Mouse (Mus musculus): ENCODE measurements around the gene Eef1g. TPM values are rescaled to one million over a fixed set of nuclear protein-coding genes. Genes with fewer than 3 reads are reported as not detected.

The Eef1g gene
- total and polyA plus RNA-seq, 3 experiments: 237 to 955 (median 647) TPM

GRCm38 (mm10) chr19:9019298-9019697 is 52.5 kb downstream of the Eef1g start:
- DNase-seq (ENCODE audit: low spot score) (no peak), ATAC-seq (ENCODE audit: extremely low read depth, insufficient number of reproducible peaks, low FRiP score, poor library complexity, severe bottlenecking) (no peak)
- TF ChIP-seq TAL1 (conservative IDR thresholded peaks at IDR 0.05; ENCODE audit: low read depth, low read length): no peak
- no peak for TF ChIP-seq GATA1 (IDR thresholded peaks at IDR 0.05; ENCODE audit: borderline replicate concordance, low read length)
- no peak for TF ChIP-seq POLR2AphosphoS5 (IDR thresholded peaks at IDR 0.05; ENCODE audit: insufficient replicate concordance, low read depth, low read length)
- TF ChIP-seq CTCF (IDR thresholded peaks at IDR 0.05; ENCODE audit: low read depth, low read length): no peak
- no peak for TF ChIP-seq GATA2 (IDR thresholded peaks at IDR 0.05; ENCODE audit: borderline replicate concordance, low read depth, low read length)
- Histone ChIP-seq H3K27me3 (ENCODE audit: insufficient read depth, low read length) (0 out of 2 replicates have a peak, but pooled peaks cover 5% of the 10 kb centered on the region), H3K4me3 (ENCODE audit: low read depth, low read length) (no peak overlapping the region), H3K36me3 (replicated peaks) (peaks cover 9% of the 10 kb centered on the region), H3K9me3 (replicated peaks) (no peaks in the 10 kb centered on the region), H3K4me1 (ENCODE audit: insufficient read depth, low read depth, low read length) (peaks cover 6% of the 10 kb centered on the region)

- H3K9me3 ChIP-seq (replicated peaks): no peaks in the 10 kb centered on the region
- no peaks in the 10 kb centered on the region for H3K36me3 ChIP-seq (replicated peaks)
- TF ChIP-seq TAL1 (conservative IDR thresholded peaks at IDR 0.05; ENCODE audit: low read depth, low read length): no peak
- TF ChIP-seq CTCF (IDR thresholded peaks at IDR 0.05; ENCODE audit: low read depth, low read length): no peak
- no peak for TF ChIP-seq GATA2 (IDR thresholded peaks at IDR 0.05; ENCODE audit: borderline replicate concordance, low read depth, low read length)
- no peak for TF ChIP-seq POLR2AphosphoS5 (IDR thresholded peaks at IDR 0.05; ENCODE audit: insufficient replicate concordance, low read depth, low read length)
- no peak for TF ChIP-seq GATA1 (IDR thresholded peaks at IDR 0.05; ENCODE audit: borderline replicate concordance, low read length)
- DNase-seq (ENCODE audit: low spot score) (no peak), ATAC-seq (ENCODE audit: extremely low read depth, insufficient number of reproducible peaks, low FRiP score, poor library complexity, severe bottlenecking) (no peak)
- no peak overlapping the region for H3K4me3 ChIP-seq (ENCODE audit: low read depth, low read length)
- H3K4me1 ChIP-seq (ENCODE audit: insufficient read depth, low read depth, low read length): peaks cover 31% of the 10 kb centered on the region
- H3K27me3 ChIP-seq (ENCODE audit: insufficient read depth, low read length): peaks cover 9% of the 10 kb centered on the region
Observed at GRCm38 (mm10) chr19:9023021-9023778, 56.4 kb downstream of the Eef1g start.

GRCm38 (mm10) chr19:9025562-9026257 is 58.9 kb downstream of the Eef1g start:
- H3K4me3 ChIP-seq (ENCODE audit: low read depth, low read length): no peak overlapping the region
- no peak for ATAC-seq (ENCODE audit: extremely low read depth, insufficient number of reproducible peaks, low FRiP score, poor library complexity, severe bottlenecking)
- no peaks in the 10 kb centered on the region for H3K36me3 ChIP-seq (replicated peaks)
- peaks cover 20% of the 10 kb centered on the region for H3K27me3 ChIP-seq (ENCODE audit: insufficient read depth, low read length)
- no peaks in the 10 kb centered on the region for H3K9me3 ChIP-seq (replicated peaks)
- H3K4me1 ChIP-seq (ENCODE audit: insufficient read depth, low read depth, low read length): peaks cover 35% of the 10 kb centered on the region
- TF ChIP-seq POLR2AphosphoS5 (IDR thresholded peaks at IDR 0.05; ENCODE audit: insufficient replicate concordance, low read depth, low read length) (no peak), GATA2 (IDR thresholded peaks at IDR 0.05; ENCODE audit: borderline replicate concordance, low read depth, low read length) (no peak), CTCF (IDR thresholded peaks at IDR 0.05; ENCODE audit: low read depth, low read length) (no peak), GATA1 (IDR thresholded peaks at IDR 0.05; ENCODE audit: borderline replicate concordance, low read length) (no peak), TAL1 (conservative IDR thresholded peaks at IDR 0.05; ENCODE audit: low read depth, low read length) (no peak)
- DNase-seq (ENCODE audit: low spot score): no peak

GRCm38 (mm10) chr19:9026634-9027033 is 59.8 kb downstream of the Eef1g start:
- H3K4me1 ChIP-seq (ENCODE audit: insufficient read depth, low read depth, low read length): peaks cover 30% of the 10 kb centered on the region
- no peak overlapping the region for H3K4me3 ChIP-seq (ENCODE audit: low read depth, low read length)
- no peaks in the 10 kb centered on the region for H3K36me3 ChIP-seq (replicated peaks)
- ATAC-seq (ENCODE audit: extremely low read depth, insufficient number of reproducible peaks, low FRiP score, poor library complexity, severe bottlenecking): no peak
- TF ChIP-seq POLR2AphosphoS5 (IDR thresholded peaks at IDR 0.05; ENCODE audit: insufficient replicate concordance, low read depth, low read length) (no peak), TAL1 (conservative IDR thresholded peaks at IDR 0.05; ENCODE audit: low read depth, low read length) (no peak), CTCF (IDR thresholded peaks at IDR 0.05; ENCODE audit: low read depth, low read length) (no peak), GATA2 (IDR thresholded peaks at IDR 0.05; ENCODE audit: borderline replicate concordance, low read depth, low read length) (no peak), GATA1 (IDR thresholded peaks at IDR 0.05; ENCODE audit: borderline replicate concordance, low read length) (no peak)
- no peaks in the 10 kb centered on the region for H3K9me3 ChIP-seq (replicated peaks)
- DNase-seq (ENCODE audit: low spot score): no peak
- peaks cover 22% of the 10 kb centered on the region for H3K27me3 ChIP-seq (ENCODE audit: insufficient read depth, low read length)

GRCm38 (mm10) chr19:9027795-9028194 is 61.0 kb downstream of the Eef1g start:
- peaks cover 22% of the 10 kb centered on the region for H3K27me3 ChIP-seq (ENCODE audit: insufficient read depth, low read length)
- TF ChIP-seq TAL1 (conservative IDR thresholded peaks at IDR 0.05; ENCODE audit: low read depth, low read length) (no peak), CTCF (IDR thresholded peaks at IDR 0.05; ENCODE audit: low read depth, low read length) (no peak), GATA1 (IDR thresholded peaks at IDR 0.05; ENCODE audit: borderline replicate concordance, low read length) (no peak), GATA2 (IDR thresholded peaks at IDR 0.05; ENCODE audit: borderline replicate concordance, low read depth, low read length) (no peak), POLR2AphosphoS5 (IDR thresholded peaks at IDR 0.05; ENCODE audit: insufficient replicate concordance, low read depth, low read length) (no peak)
- no peak for DNase-seq (ENCODE audit: low spot score)
- H3K4me3 ChIP-seq (ENCODE audit: low read depth, low read length): no peak overlapping the region
- no peaks in the 10 kb centered on the region for H3K36me3 ChIP-seq (replicated peaks)
- no peaks in the 10 kb centered on the region for H3K9me3 ChIP-seq (replicated peaks)
- H3K4me1 ChIP-seq (ENCODE audit: insufficient read depth, low read depth, low read length): peaks cover 38% of the 10 kb centered on the region
- no peak for ATAC-seq (ENCODE audit: extremely low read depth, insufficient number of reproducible peaks, low FRiP score, poor library complexity, severe bottlenecking)

Other genes starting within 250 kb of the Eef1g start
Only the 20 nearest of the 32 such genes appear.
- gene Hnrnpul2, start 147.0 kb upstream of the Eef1g start, total RNA-seq (2014; fragmentation: Nextera tagmentation): 75.0 and 82.1 TPM in 2 replicates
- gene Hnrnpul2, start 147.0 kb upstream of the Eef1g start, total RNA-seq (2017): 33.7 and 45.9 TPM in 2 replicates
- 114 and 136 TPM in 2 replicates for gene Hnrnpul2, start 147.0 kb upstream of the Eef1g start, polyA plus RNA-seq (2012)
- not detected in 2 replicates for gene AC129217.1, start 137.3 kb upstream of the Eef1g start, total RNA-seq (2014; fragmentation: Nextera tagmentation)
- gene AC129217.1, start 137.3 kb upstream of the Eef1g start, total RNA-seq (2017): 3.4 and 3.7 TPM in 2 replicates
- 102 and 115 TPM in 2 replicates for gene AC129217.1, start 137.3 kb upstream of the Eef1g start, polyA plus RNA-seq (2012)
- 17.0 and 20.5 TPM in 2 replicates for gene Bscl2, start 129.6 kb upstream of the Eef1g start, total RNA-seq (2014; fragmentation: Nextera tagmentation)
- gene Bscl2, start 129.6 kb upstream of the Eef1g start, total RNA-seq (2017): 5.5 and 6.6 TPM in 2 replicates
- 6.5 and 9.0 TPM in 2 replicates for gene Bscl2, start 129.6 kb upstream of the Eef1g start, polyA plus RNA-seq (2012)
- not detected in 2 replicates for gene Gng3, start 127.8 kb upstream of the Eef1g start, total RNA-seq (2014; fragmentation: Nextera tagmentation)
- 0.11 TPM in 1 of 2 replicates, not detected in the other for gene Gng3, start 127.8 kb upstream of the Eef1g start, total RNA-seq (2017)
- not detected in 2 replicates for gene Gng3, start 127.8 kb upstream of the Eef1g start, polyA plus RNA-seq (2012)
- not detected in 2 replicates for gene Lrrn4cl, start 116.3 kb upstream of the Eef1g start, total RNA-seq (2014; fragmentation: Nextera tagmentation)
- 0.06 and 0.16 TPM in 2 replicates for gene Lrrn4cl, start 116.3 kb upstream of the Eef1g start, total RNA-seq (2017)
- not detected in 2 replicates for gene Lrrn4cl, start 116.3 kb upstream of the Eef1g start, polyA plus RNA-seq (2012)
- gene Ubxn1, start 95.5 kb upstream of the Eef1g start, total RNA-seq (2014; fragmentation: Nextera tagmentation): 101 and 102 TPM in 2 replicates
- gene Ubxn1, start 95.5 kb upstream of the Eef1g start, total RNA-seq (2017): 184 and 203 TPM in 2 replicates
- 233 and 309 TPM in 2 replicates for gene Ubxn1, start 95.5 kb upstream of the Eef1g start, polyA plus RNA-seq (2012)
- 22.3 and 24.8 TPM in 2 replicates for gene Uqcc3, start 86.1 kb upstream of the Eef1g start, total RNA-seq (2014; fragmentation: Nextera tagmentation)
- 107 and 112 TPM in 2 replicates for gene Uqcc3, start 86.1 kb upstream of the Eef1g start, total RNA-seq (2017)
- 39.6 and 41.1 TPM in 2 replicates for gene Uqcc3, start 86.1 kb upstream of the Eef1g start, polyA plus RNA-seq (2012)
- gene Lbhd1, start 83.3 kb upstream of the Eef1g start, total RNA-seq (2014; fragmentation: Nextera tagmentation): 9.1 and 11.4 TPM in 2 replicates
- 14.8 and 18.1 TPM in 2 replicates for gene Lbhd1, start 83.3 kb upstream of the Eef1g start, total RNA-seq (2017)
- gene Lbhd1, start 83.3 kb upstream of the Eef1g start, polyA plus RNA-seq (2012): 0.64 and 0.67 TPM in 2 replicates
- gene Gm49403, start 83.1 kb upstream of the Eef1g start, total RNA-seq (2014; fragmentation: Nextera tagmentation): not detected in 2 replicates
- gene Gm49403, start 83.1 kb upstream of the Eef1g start, total RNA-seq (2017): not detected in 2 replicates
- gene Gm49403, start 83.1 kb upstream of the Eef1g start, polyA plus RNA-seq (2012): not detected in 2 replicates
- gene 1810009A15Rik, start 78.2 kb upstream of the Eef1g start, total RNA-seq (2014; fragmentation: Nextera tagmentation): 53.0 and 65.4 TPM in 2 replicates
- gene 1810009A15Rik, start 78.2 kb upstream of the Eef1g start, total RNA-seq (2017): 84.9 and 104 TPM in 2 replicates
- 66.1 and 85.7 TPM in 2 replicates for gene 1810009A15Rik, start 78.2 kb upstream of the Eef1g start, polyA plus RNA-seq (2012)
- 10.6 and 15.0 TPM in 2 replicates for gene Gm49416, start 78.1 kb upstream of the Eef1g start, total RNA-seq (2014; fragmentation: Nextera tagmentation)
- gene Gm49416, start 78.1 kb upstream of the Eef1g start, total RNA-seq (2017): not detected in 2 replicates
- gene Gm49416, start 78.1 kb upstream of the Eef1g start, polyA plus RNA-seq (2012): 8.7 and 10.4 TPM in 2 replicates
- gene Ints5, start 74.0 kb upstream of the Eef1g start, total RNA-seq (2014; fragmentation: Nextera tagmentation): 32.8 and 35.7 TPM in 2 replicates
- gene Ints5, start 74.0 kb upstream of the Eef1g start, total RNA-seq (2017): 15.7 and 16.6 TPM in 2 replicates
- gene Ints5, start 74.0 kb upstream of the Eef1g start, polyA plus RNA-seq (2012): 59.6 and 64.0 TPM in 2 replicates
- gene Ganab, start 69.0 kb upstream of the Eef1g start, total RNA-seq (2014; fragmentation: Nextera tagmentation): 197 and 214 TPM in 2 replicates
- gene Ganab, start 69.0 kb upstream of the Eef1g start, total RNA-seq (2017): 75.0 and 75.6 TPM in 2 replicates
- 50.7 and 56.2 TPM in 2 replicates for gene Ganab, start 69.0 kb upstream of the Eef1g start, polyA plus RNA-seq (2012)
- gene B3gat3, start 46.7 kb upstream of the Eef1g start, total RNA-seq (2014; fragmentation: Nextera tagmentation): 70.3 and 75.7 TPM in 2 replicates
- gene B3gat3, start 46.7 kb upstream of the Eef1g start, total RNA-seq (2017): 38.8 and 47.0 TPM in 2 replicates
- gene B3gat3, start 46.7 kb upstream of the Eef1g start, polyA plus RNA-seq (2012): 156 and 180 TPM in 2 replicates
- 1.1 TPM in 1 of 2 replicates, not detected in the other for gene Rom1, start 37.7 kb upstream of the Eef1g start, total RNA-seq (2014; fragmentation: Nextera tagmentation)
- gene Rom1, start 37.7 kb upstream of the Eef1g start, total RNA-seq (2017): 5.4 and 6.0 TPM in 2 replicates
- 14.2 and 16.0 TPM in 2 replicates for gene Rom1, start 37.7 kb upstream of the Eef1g start, polyA plus RNA-seq (2012)
- 24.7 and 26.3 TPM in 2 replicates for gene Eml3, start 37.5 kb upstream of the Eef1g start, total RNA-seq (2014; fragmentation: Nextera tagmentation)
- gene Eml3, start 37.5 kb upstream of the Eef1g start, total RNA-seq (2017): 40.1 and 42.5 TPM in 2 replicates
- 111 and 114 TPM in 2 replicates for gene Eml3, start 37.5 kb upstream of the Eef1g start, polyA plus RNA-seq (2012)
- gene Mta2, start 25.2 kb upstream of the Eef1g start, total RNA-seq (2014; fragmentation: Nextera tagmentation): 183 and 186 TPM in 2 replicates
- 166 and 177 TPM in 2 replicates for gene Mta2, start 25.2 kb upstream of the Eef1g start, total RNA-seq (2017)
- 67.7 and 76.9 TPM in 2 replicates for gene Mta2, start 25.2 kb upstream of the Eef1g start, polyA plus RNA-seq (2012)
- 17.8 and 25.6 TPM in 2 replicates for gene Tut1, start 13.2 kb upstream of the Eef1g start, total RNA-seq (2014; fragmentation: Nextera tagmentation)
- gene Tut1, start 13.2 kb upstream of the Eef1g start, total RNA-seq (2017): 32.3 and 37.3 TPM in 2 replicates
- gene Tut1, start 13.2 kb upstream of the Eef1g start, polyA plus RNA-seq (2012): 60.9 and 74.1 TPM in 2 replicates
- gene Ahnak, start 22.2 kb downstream of the Eef1g start, total RNA-seq (2014; fragmentation: Nextera tagmentation): 22.4 and 27.8 TPM in 2 replicates
- gene Ahnak, start 22.2 kb downstream of the Eef1g start, total RNA-seq (2017): 100 and 124 TPM in 2 replicates
- gene Ahnak, start 22.2 kb downstream of the Eef1g start, polyA plus RNA-seq (2012): 5.9 and 10.4 TPM in 2 replicates
- gene Scgb1a1, start 120.9 kb downstream of the Eef1g start, total RNA-seq (2014; fragmentation: Nextera tagmentation): not detected in 2 replicates
- not detected in 2 replicates for gene Scgb1a1, start 120.9 kb downstream of the Eef1g start, total RNA-seq (2017)
- gene Scgb1a1, start 120.9 kb downstream of the Eef1g start, polyA plus RNA-seq (2012): not detected in 2 replicates